Mouse (Mus musculus) forebrain, postnatal 0 days (tissue): ENCODE measurements at regions not wholly inside any gene's neighbourhood (a gene's known extent, or its start where the extent isn't known, plus 50 kb on each side); places are given as distances from the start of the nearest gene placed in this dataset.

Experiments
- ATAC-seq: fragments of 200-750 bp; cut with Nextera tagmentation; 2 replicates; pipeline ENCODE4 v1.8.0; 2017; ENCODE audit warnings: mild to moderate bottlenecking, moderate library complexity
- DNase-seq: peaks from one replicate; pipeline ENCODE4 v3.0.0-alpha.2; 2015
- H3K27ac ChIP-seq: fragments of 300-500 bp; sonication (generic); 2 replicates; pipeline ENCODE4 v1.5.1; 2014; ENCODE audit warnings: low read depth, mild to moderate bottlenecking, antibody characterized with exemption, low read length, moderate library complexity, mixed read lengths
- H3K27me3 ChIP-seq: fragments of 300-500 bp; sonication (generic); 2 replicates; pipeline ENCODE4 v1.6.1; 2014; ENCODE audit warnings: mild to moderate bottlenecking, low read length, mixed read lengths; ENCODE audit not compliant: insufficient read depth
- H3K36me3 ChIP-seq: fragments of 300-500 bp; sonication (generic); 2 replicates; pipeline ENCODE4 v1.6.1; 2014; ENCODE audit warnings: mild to moderate bottlenecking, moderate library complexity; ENCODE audit not compliant: insufficient read depth
- H3K4me1 ChIP-seq: fragments of 300-500 bp; sonication (generic); 2 replicates; pipeline ENCODE4 v1.6.1; 2014; ENCODE audit warnings: antibody characterized with exemption; ENCODE audit not compliant: insufficient read depth
- H3K4me2 ChIP-seq: fragments of 300-500 bp; sonication (generic); 2 replicates; pipeline ENCODE4 v1.6.1; 2014; ENCODE audit warnings: low read depth, mild to moderate bottlenecking, moderate library complexity
- H3K4me3 ChIP-seq: fragments of 300-500 bp; sonication (generic); 2 replicates; pipeline ENCODE4 v1.5.1; 2014; ENCODE audit warnings: low read depth, low read length, mixed read lengths
- H3K9ac ChIP-seq: fragments of 300-500 bp; sonication (generic); 2 replicates; pipeline ENCODE4 v1.6.1; 2014; ENCODE audit warnings: mild to moderate bottlenecking
- H3K9me3 ChIP-seq: fragments of 300-500 bp; sonication (generic); 2 replicates; pipeline ENCODE4 v1.6.1; 2016; ENCODE audit warnings: low read length
- CTCF ChIP-seq: sonication (generic); IDR thresholded peaks from 2 replicates; pipeline ENCODE4 v1.5.1; 2016; ENCODE audit warnings: antibody characterized with exemption, control low read depth, low read depth
- WGBS: fragments of 180-500 bp; shearing (Covaris S2); extraction: QIAGEN DNeasy Blood & Tissue Kit; methylation state at CpG from one replicate; pipeline ENCODE4 v1.1.7; 2014; 5-methylcytosine and 5-hydroxymethylcytosine counted together

DNA sequence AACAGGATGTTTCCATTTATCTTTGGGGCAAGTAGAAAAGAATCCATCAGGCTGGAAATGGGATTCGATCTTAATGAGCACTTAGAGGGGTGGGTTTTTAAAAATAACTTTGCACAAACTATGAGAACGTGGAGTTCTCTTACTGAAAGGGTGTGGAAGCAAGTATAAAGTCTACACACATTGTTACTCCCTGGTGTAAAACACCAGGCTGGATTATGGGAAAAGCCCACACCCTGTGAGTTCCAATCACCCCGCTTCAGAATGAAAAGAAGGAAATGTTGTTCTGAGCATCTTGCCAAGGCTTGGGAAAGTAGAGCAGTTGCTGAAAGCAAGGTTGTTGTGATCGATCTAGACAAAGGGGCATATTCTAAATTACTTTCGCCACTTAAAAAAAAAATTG, 65.0 kb upstream of the S1pr1 start:
- no peak overlapping the region for H3K9ac ChIP-seq
- H3K4me2 ChIP-seq, result no peak overlapping the region
- no peak overlapping the region for H3K4me3 ChIP-seq
- no peaks in the 10 kb centered on the region for H3K36me3 ChIP-seq
- H3K27me3 ChIP-seq, result no peaks in the 10 kb centered on the region
- peaks cover under 1% of the 10 kb centered on the region; the same call in 1 of the 2 replicates for H3K4me1 ChIP-seq
- ATAC-seq (no peak), DNase-seq (no peak)
- H3K9me3 ChIP-seq, result no peaks in the 10 kb centered on the region
- no peak overlapping the region for H3K27ac ChIP-seq
- TF ChIP-seq CTCF, result no peak
- WGBS, result 47% methylated on average over 5 of the region's 5 CpGs

DNA sequence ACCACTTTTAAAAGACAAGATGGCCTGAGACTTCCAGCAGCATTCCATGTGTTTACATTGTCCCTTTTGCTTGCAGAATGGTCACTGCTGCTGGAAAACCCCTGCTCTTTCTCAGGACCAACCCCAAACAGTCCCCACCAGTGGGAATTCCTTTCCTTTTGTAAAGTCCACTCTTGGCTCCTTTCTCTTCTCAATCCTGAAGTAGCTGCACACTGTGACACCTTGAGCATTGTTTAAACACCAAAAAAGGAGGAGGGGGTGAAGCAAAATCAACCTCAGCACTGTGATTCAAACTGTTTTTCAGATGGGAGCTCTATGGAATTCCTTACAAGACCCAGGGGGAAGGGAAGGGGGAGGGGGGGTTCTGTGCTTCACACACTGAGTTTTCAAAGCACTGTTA, 67.9 kb upstream of the S1pr1 start:
- no peak for TF ChIP-seq CTCF
- ATAC-seq (no peak), DNase-seq (no peak)
- Histone ChIP-seq H3K27ac (no peak overlapping the region), H3K4me1 (no peaks in the 10 kb centered on the region), H3K4me2 (no peak overlapping the region), H3K36me3 (no peaks in the 10 kb centered on the region), H3K27me3 (no peaks in the 10 kb centered on the region), H3K4me3 (no peak overlapping the region), H3K9ac (no peak overlapping the region), H3K9me3 (no peaks in the 10 kb centered on the region)

DNA sequence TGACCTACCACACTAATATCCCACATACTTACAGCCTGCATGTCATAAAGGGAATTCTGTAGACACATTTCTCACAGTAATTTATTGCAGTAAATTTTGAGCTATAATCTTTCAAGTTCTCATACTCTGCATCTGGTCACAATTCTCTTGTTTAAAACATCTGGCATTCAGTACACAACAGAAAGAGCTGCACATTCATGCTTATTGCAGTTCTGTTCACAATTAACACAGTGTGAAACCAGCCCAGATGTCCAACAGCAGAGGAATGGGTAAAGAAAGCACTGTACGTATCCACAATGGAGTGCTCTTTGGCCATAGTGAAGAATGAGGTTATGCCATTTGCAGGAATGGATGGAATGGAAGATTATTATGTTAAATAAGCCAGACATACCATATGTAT, 72.5 kb upstream of the S1pr1 start:
- no peaks in the 10 kb centered on the region for H3K4me1 ChIP-seq
- H3K4me3 ChIP-seq, result no peak overlapping the region
- DNase-seq (no peak), ATAC-seq (no peak)
- no peaks in the 10 kb centered on the region for H3K27me3 ChIP-seq
- 64% methylated on average over 1 of the region's 1 CpGs for WGBS
- H3K9me3 ChIP-seq, result no peaks in the 10 kb centered on the region
- H3K27ac ChIP-seq, result no peak overlapping the region
- no peaks in the 10 kb centered on the region for H3K36me3 ChIP-seq
- H3K4me2 ChIP-seq, result no peak overlapping the region
- TF ChIP-seq CTCF, result no peak
- no peak overlapping the region for H3K9ac ChIP-seq

DNA sequence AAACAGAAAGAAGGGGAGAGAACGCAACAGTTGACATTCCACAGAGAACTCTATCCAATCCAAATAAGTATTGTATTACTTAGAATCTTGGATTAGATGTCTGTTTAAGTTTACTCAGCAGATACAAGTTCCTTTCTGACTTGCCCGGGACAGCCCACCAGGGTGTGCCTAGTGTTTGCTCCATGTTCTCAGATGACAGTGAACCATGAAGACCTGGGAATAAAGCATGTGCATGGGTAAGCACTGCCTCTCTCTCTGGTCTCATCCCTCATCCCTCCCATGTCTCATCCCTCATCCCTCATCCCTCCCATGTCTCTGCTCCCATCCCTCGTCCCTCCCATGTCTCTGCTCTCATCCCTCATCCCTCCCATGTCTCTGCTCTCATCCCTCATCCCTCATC, 73.7 kb upstream of the S1pr1 start:
- WGBS, result 87% methylated on average over 3 of the region's 3 CpGs
- Histone ChIP-seq H3K9me3 (no peaks in the 10 kb centered on the region), H3K4me2 (no peak overlapping the region), H3K27me3 (no peaks in the 10 kb centered on the region), H3K27ac (no peak overlapping the region), H3K4me1 (no peaks in the 10 kb centered on the region), H3K9ac (no peak overlapping the region), H3K36me3 (no peaks in the 10 kb centered on the region), H3K4me3 (no peak overlapping the region)
- DNase-seq (no peak), ATAC-seq (no peak)
- TF ChIP-seq CTCF, result no peak

DNA sequence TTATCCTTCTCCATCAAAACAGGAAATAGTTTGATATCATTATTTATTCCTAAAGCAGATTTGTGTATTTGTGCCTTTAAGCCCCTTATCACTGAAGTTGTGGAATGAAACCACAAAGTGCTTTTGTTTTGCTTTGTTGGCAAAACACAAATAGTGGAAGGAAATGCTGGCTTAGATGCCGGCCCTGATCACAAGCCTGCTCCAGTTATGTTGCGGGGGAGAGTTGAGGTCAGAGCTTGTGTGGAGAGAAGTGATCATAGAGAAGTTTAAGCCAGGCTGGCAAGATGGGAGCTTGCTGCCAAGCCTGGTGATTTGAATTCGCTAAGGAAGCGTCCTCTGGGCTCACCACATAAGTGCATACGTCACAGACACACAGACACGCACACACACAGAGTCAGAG, 74.2 kb upstream of the S1pr1 start:
- Histone ChIP-seq H3K27me3 (no peaks in the 10 kb centered on the region), H3K4me3 (no peak overlapping the region), H3K27ac (no peak overlapping the region), H3K4me1 (no peaks in the 10 kb centered on the region), H3K4me2 (no peak overlapping the region), H3K9me3 (no peaks in the 10 kb centered on the region), H3K9ac (no peak overlapping the region), H3K36me3 (no peaks in the 10 kb centered on the region)
- ATAC-seq (no peak), DNase-seq (no peak)
- WGBS, result 67% methylated on average over 6 of the region's 6 CpGs
- no peak for TF ChIP-seq CTCF

DNA sequence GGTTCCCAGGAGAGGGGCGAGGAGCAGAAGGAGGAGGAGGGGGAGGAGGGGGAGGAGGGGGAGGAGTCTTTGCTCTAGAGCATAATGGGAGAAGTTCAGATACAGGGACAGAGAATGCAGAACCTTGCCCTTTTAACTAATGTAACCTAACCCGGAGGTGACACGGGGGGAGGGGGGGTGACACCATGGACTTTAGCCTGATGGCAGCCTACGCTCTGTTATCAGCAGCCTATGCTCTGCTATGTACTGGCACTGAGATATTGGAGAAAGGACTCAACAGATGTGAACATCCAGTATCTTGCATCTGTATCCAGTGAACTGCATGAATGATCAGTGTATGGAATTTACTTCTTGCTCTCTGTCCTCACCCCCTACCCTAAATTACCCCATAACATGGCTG, 77.7 kb upstream of the S1pr1 start:
- no peaks in the 10 kb centered on the region for H3K27me3 ChIP-seq
- 81% methylated on average over 4 of the region's 4 CpGs for WGBS
- H3K27ac ChIP-seq, result no peak overlapping the region
- DNase-seq (no peak), ATAC-seq (no peak)
- no peak overlapping the region for H3K4me2 ChIP-seq
- no peak overlapping the region for H3K9ac ChIP-seq
- no peaks in the 10 kb centered on the region for H3K4me1 ChIP-seq
- H3K9me3 ChIP-seq, result no peaks in the 10 kb centered on the region
- no peaks in the 10 kb centered on the region for H3K36me3 ChIP-seq
- TF ChIP-seq CTCF, result no peak
- H3K4me3 ChIP-seq, result no peak overlapping the region

DNA sequence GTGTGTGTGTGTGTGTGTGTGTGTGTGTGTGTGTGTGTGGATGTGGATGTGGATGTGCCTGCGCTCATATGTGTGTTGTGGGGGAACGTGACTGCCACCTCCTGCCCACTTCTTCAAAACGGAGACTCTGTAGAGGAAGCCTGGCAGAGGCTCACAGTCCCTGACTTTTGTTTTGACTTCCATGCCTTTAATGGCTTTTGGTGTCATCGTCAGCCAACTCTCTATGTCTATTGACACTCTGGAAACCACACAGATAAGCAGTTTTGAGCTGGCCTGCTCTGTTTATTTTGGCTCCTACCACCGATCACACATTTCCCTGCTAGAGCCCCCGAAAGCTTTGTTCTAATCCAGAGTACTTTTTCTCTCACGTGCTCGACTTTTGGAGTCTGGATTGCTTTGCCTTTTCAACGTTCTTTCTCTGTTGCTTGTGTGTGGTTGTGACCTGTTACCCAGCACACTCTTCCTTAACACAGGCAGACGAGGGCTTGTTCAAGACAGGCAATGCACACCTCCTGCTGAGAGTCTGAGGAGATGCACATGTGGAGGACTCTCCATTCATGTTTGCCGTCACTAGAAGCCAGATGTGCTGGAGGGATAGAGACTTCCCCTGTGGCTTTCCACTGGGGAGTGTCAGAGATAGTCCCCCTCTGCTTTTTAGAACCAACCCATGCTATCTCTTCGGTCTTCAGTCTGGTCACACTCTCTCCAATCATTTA, 78.6 kb upstream of the S1pr1 start:
- Histone ChIP-seq H3K4me3 (no peak overlapping the region), H3K36me3 (no peaks in the 10 kb centered on the region), H3K4me1 (no peaks in the 10 kb centered on the region), H3K9ac (no peak overlapping the region), H3K9me3 (no peaks in the 10 kb centered on the region), H3K27me3 (no peaks in the 10 kb centered on the region), H3K27ac (no peak overlapping the region), H3K4me2 (no peak overlapping the region)
- 61% methylated on average over 12 of the region's 12 CpGs for WGBS
- ATAC-seq, result peak; percentile 50; the same call in 1 of the 2 replicates
- 0 out of 2 replicates have a peak, but pooled peaks have one; percentile 22 for TF ChIP-seq CTCF
- no peak for DNase-seq
